Comparison of ENCODE assay signal across 14 mouse cellular contexts in the genomic region with DNA sequence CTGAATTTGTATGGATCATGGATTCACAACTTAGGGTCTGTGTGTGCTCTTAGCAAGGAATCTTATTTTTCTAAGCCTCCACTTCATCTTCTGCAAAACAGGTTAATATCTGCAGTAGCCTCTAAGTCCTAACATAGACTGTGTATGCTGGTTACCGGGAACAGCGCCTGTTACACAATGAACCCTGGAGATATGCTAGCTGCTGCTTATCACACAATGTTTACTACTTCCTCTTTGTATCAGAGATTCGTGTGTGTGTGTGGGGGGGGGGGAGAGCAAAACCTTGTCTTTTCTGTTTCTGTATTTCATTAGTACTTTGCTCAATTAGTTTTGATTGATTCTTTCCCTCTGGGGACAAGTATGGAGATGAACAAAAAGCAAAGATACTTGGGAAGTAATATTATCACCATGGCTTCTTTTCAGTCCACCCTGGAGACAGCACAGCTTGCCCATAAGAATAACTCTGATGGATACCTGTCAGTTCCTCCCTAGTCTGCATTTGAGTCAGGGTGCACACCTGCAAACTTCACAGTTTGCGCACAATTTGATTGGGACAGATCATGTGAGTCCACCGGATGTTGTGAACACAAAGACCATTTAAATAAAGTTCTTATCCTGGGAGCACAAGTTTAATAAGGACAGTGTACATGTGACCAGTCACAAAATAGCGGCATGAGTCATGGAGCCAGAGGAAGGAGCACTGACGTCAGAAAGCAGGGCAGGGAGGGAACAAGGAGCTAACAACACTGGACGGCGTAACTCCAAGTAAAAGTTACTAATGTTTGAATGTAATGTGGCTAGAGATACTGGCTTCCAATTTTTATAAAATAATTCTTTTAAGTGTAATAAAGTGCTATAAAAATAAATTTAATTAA.
DNase-seq lines count a peak whose midpoint lies in the region; ATAC-seq and TF ChIP-seq lines count a peak whose summit lies in the region.
"Had no signal": no experiment of that assay in that cellular context is flagged by ENCODE, and none has a peak within 500 bp of the region (broad histone marks: within the 10 kb centered on the region; RNA-seq: fewer than 3 reads in every experiment).

No protein-coding gene starts in this region.

- H3K4me2 ChIP-seq in intestine, embryonic 15.5 days (replicated peaks) = no peak overlapping the region
- H3K4me2 ChIP-seq in intestine, postnatal 0 days (replicated peaks; ENCODE audit: low read depth) = no peak overlapping the region
- H3K4me2 ChIP-seq in myocyte (ENCODE audit: low read depth) = peak overlapping the region; percentile 58
- H3K4me2 ChIP-seq in kidney, embryonic 16.5 days (replicated peaks; ENCODE audit: low read depth, low read length) = no peak overlapping the region

- H3K27me3 ChIP-seq in intestine, embryonic 15.5 days (replicated peaks) = no peaks in the 10 kb centered on the region
- H3K27me3 ChIP-seq in intestine, postnatal 0 days (replicated peaks; ENCODE audit: control insufficient read depth, insufficient read depth, low read length) = no peaks in the 10 kb centered on the region
- H3K27me3 ChIP-seq in myocyte (ENCODE audit: control insufficient read depth, insufficient read depth, insufficient read length) = no peaks in the 10 kb centered on the region
- no peaks in the 10 kb centered on the region for H3K27me3 ChIP-seq in kidney, embryonic 16.5 days (ENCODE audit: insufficient read depth, low read length)

- DNase-seq in adipocyte (ENCODE audit: low spot score) = peak; percentile 74
- DNase-seq in urinary bladder, adult 2 months (ENCODE audit: low spot score) = no peak
- no peak for DNase-seq in layer of hippocampus, adult 2 months (ENCODE audit: low spot score in 2 of 2)
- DNase-seq: cerebellum, postnatal 36 days; gastrocnemius, postnatal 14 days; kidney, postnatal 25 days; retina, postnatal 1 day had no signal

- H3K9ac ChIP-seq in intestine, embryonic 15.5 days = no peak overlapping the region
- no peak overlapping the region for H3K9ac ChIP-seq in intestine, postnatal 0 days (ENCODE audit: low read depth, low read length)
- H3K9ac ChIP-seq in kidney, embryonic 16.5 days (replicated peaks; ENCODE audit: low read length) = no peak overlapping the region

- no peaks in the 10 kb centered on the region for H3K36me3 ChIP-seq in intestine, embryonic 15.5 days
- no peaks in the 10 kb centered on the region for H3K36me3 ChIP-seq in intestine, postnatal 0 days (ENCODE audit: control insufficient read depth, insufficient read depth)
- H3K36me3 ChIP-seq in myocyte (ENCODE audit: control insufficient read depth, insufficient read depth) = no peaks in the 10 kb centered on the region
- no peaks in the 10 kb centered on the region for H3K36me3 ChIP-seq in kidney, embryonic 16.5 days (ENCODE audit: insufficient read depth, low read length)

- TF ChIP-seq POLR2A in myocyte (IDR thresholded peaks at IDR 0.05; ENCODE audit: insufficient read length, low read depth) = no peak

- H3K4me1 ChIP-seq in intestine, embryonic 15.5 days (replicated peaks) = no peaks in the 10 kb centered on the region
- no peaks in the 10 kb centered on the region for H3K4me1 ChIP-seq in intestine, postnatal 0 days (replicated peaks; ENCODE audit: control insufficient read depth, insufficient read depth, low read length)
- H3K4me1 ChIP-seq in kidney, embryonic 16.5 days (ENCODE audit: insufficient read depth, low read length) = no peaks in the 10 kb centered on the region

- no peak for TF ChIP-seq CTCF in intestine, postnatal 0 days (IDR thresholded peaks at IDR 0.05; ENCODE audit: low read depth)
- no peak for TF ChIP-seq CTCF in layer of hippocampus, adult 2 months (conservative IDR thresholded peaks at IDR 0.05)

- no peaks in the 10 kb centered on the region for H3K79me2 ChIP-seq in myocyte (ENCODE audit: control insufficient read depth, insufficient read depth)

- no peak overlapping the region for H3K4me3 ChIP-seq in intestine, embryonic 15.5 days (replicated peaks)
- no peak overlapping the region for H3K4me3 ChIP-seq in intestine, postnatal 0 days (ENCODE audit: low read depth, low read length)
- H3K4me3 ChIP-seq in myocyte = no peak overlapping the region
- H3K4me3 ChIP-seq in kidney, embryonic 16.5 days (ENCODE audit: low read length) = no peak overlapping the region
- no peak overlapping the region for H3K4me3 ChIP-seq in layer of hippocampus, adult 2 months
- H3K4me3 ChIP-seq: erythroblast, embryonic 14.5 days had no signal

- no peak overlapping the region for H3K27ac ChIP-seq in intestine, embryonic 15.5 days
- H3K27ac ChIP-seq in intestine, postnatal 0 days (ENCODE audit: low read depth, low read length) = no peak overlapping the region
- H3K27ac ChIP-seq in kidney, embryonic 16.5 days (ENCODE audit: low read length) = no peak overlapping the region
- H3K27ac ChIP-seq in layer of hippocampus, adult 2 months = no peak overlapping the region
- H3K27ac ChIP-seq: hindbrain, postnatal 0 days had no signal

- H3ac ChIP-seq in myocyte (ENCODE audit: control insufficient read depth, insufficient read length) = no peak overlapping the region

- peak; percentile 47; the same call in 1 of the 2 replicates for ATAC-seq in intestine, embryonic 15.5 days
- ATAC-seq in intestine, postnatal 0 days = no peak
- ATAC-seq in hematopoietic stem cell, adult 5-6 weeks (replicated peaks in 1 of 2; ENCODE audit: insufficient read depth in 1 of 2, low FRiP score in 2 of 2, low TSS enrichment in 1 of 2, low read depth in 1 of 2, poor library complexity in 2 of 2, severe bottlenecking in 2 of 2) = peak; percentile 81 to 89
- ATAC-seq in kidney, embryonic 16.5 days (ENCODE audit: low FRiP score, low TSS enrichment) = no peak
- ATAC-seq: hindbrain, postnatal 0 days had no signal

- WGBS in intestine, embryonic 15.5 days = 71% methylated on average over 9 of the region's 9 CpGs
- WGBS in intestine, postnatal 0 days = 60% methylated on average over 9 of the region's 9 CpGs
- WGBS in kidney, embryonic 16.5 days = 75% methylated on average over 9 of the region's 9 CpGs

- no peaks in the 10 kb centered on the region for H3K9me3 ChIP-seq in intestine, embryonic 15.5 days
- no peaks in the 10 kb centered on the region for H3K9me3 ChIP-seq in intestine, postnatal 0 days (ENCODE audit: control insufficient read depth)
- no peaks in the 10 kb centered on the region for H3K9me3 ChIP-seq in kidney, embryonic 16.5 days (ENCODE audit: low read length)

TF ChIP-seq in myocyte, 11 proteins besides CTCF, POLR2A, EP300 and RAD21:
- TF ChIP-seq USF1 (IDR thresholded peaks at IDR 0.05; ENCODE audit: low read depth) (peak; percentile 84), TCF12 (IDR thresholded peaks at IDR 0.05; ENCODE audit: insufficient read depth, poor library complexity, severe bottlenecking) (no peak), CEBPB (IDR thresholded peaks at IDR 0.05; ENCODE audit: insufficient read depth, poor library complexity, severe bottlenecking) (no peak)

Comparison
In these comparisons a context has a peak if more than half of its experiments do, and no peak if none do; other contexts are left out.
1. ATAC-seq: peak in intestine, embryonic 15.5 days (single experiment) and hematopoietic stem cell, adult 5-6 weeks (2 of 2); none in intestine, postnatal 0 days (single experiment) and kidney, embryonic 16.5 days (single experiment).